Mouse (Mus musculus): ENCODE results near the gene Krt36. TPM values are rescaled to one million over a fixed set of nuclear protein-coding genes. Genes with fewer than 3 reads are reported as not detected.

Gene Krt36
- polyA plus RNA-seq, 1 experiment from 2014 or later = 0.76 TPM

DNA sequence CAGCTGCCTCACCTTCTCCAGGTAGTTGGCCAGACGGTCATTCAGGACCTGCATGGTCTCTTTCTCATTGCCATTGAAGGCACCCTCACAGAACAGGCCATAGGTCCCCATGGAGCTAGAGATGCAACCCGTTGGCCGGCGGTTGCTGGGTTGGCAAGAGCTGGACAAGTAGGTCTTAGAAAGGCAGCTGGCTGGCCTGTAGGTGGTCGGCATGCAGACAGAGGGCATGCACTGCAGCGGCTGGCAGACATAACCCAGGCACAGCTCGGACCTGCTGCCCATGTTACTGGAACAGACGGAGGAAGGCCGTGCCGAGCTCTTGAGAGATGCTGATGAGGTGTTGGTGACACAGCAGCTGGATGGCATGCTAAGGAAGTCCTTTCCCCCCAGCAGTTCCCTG is 17.6 kb downstream of the Krt36 start, which contains the start of gene Krt32:
Gene Krt32, minus strand, starts transcription at position 366 of the 400 bp plus-strand sequence.
- H3K27ac ChIP-seq (replicated peaks) = no peak within 1 kb of the TSS
- no peak within 1 kb of the TSS for H3K9ac ChIP-seq
- WGBS = 90% methylated on average over 10 of the region's 10 CpGs
- H3K4me3 ChIP-seq (replicated peaks) = no peak within 1 kb of the TSS
- H3K9me3 ChIP-seq (replicated peaks) = no peaks in the 10 kb centered on the region
- no peaks in the 10 kb centered on the region for H3K27me3 ChIP-seq
- ATAC-seq (ENCODE audit: insufficient number of reproducible peaks, low FRiP score, low TSS enrichment, low read depth) = no peak
- no peak within 1 kb of the TSS for H3K4me2 ChIP-seq (replicated peaks)
- H3K4me1 ChIP-seq = no peaks in the 10 kb centered on the region
- H3K36me3 ChIP-seq = no peaks in the 10 kb centered on the region

DNA sequence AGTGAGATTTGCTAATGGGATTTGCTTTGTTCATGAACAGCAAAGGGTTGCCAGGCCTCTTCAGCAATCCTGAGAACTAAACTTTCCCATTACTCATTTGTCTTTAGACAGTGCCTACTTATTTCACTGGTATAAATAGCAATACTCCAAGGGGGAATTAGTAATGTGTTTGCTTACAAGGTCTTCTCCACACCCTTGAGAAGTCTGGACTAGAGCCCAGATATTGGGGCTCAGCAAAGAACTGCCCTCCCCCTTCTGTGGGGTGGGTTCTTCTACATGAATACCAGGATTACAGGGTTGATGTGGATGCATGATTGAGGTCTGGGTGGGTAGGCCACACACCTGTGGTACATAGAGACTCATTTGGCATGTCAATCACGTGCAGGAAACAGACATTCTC is 31.6 kb downstream of the Krt36 start:
- no peak overlapping the region for H3K4me3 ChIP-seq (replicated peaks)
- no peaks in the 10 kb centered on the region for H3K36me3 ChIP-seq
- no peaks in the 10 kb centered on the region for H3K9me3 ChIP-seq (replicated peaks)
- H3K9ac ChIP-seq = no peak overlapping the region
- H3K4me1 ChIP-seq = 0 out of 2 replicates have a peak, but pooled peaks cover 5% of the 10 kb centered on the region
- H3K4me2 ChIP-seq (replicated peaks) = no peak overlapping the region
- WGBS = 52% methylated on average over 1 of the region's 1 CpGs
- H3K27me3 ChIP-seq = no peaks in the 10 kb centered on the region
- ATAC-seq (ENCODE audit: insufficient number of reproducible peaks, low FRiP score, low TSS enrichment, low read depth) = peak; percentile 24; the same call in 1 of the 2 replicates
- H3K27ac ChIP-seq (replicated peaks) = peak overlapping the region; percentile 60

DNA sequence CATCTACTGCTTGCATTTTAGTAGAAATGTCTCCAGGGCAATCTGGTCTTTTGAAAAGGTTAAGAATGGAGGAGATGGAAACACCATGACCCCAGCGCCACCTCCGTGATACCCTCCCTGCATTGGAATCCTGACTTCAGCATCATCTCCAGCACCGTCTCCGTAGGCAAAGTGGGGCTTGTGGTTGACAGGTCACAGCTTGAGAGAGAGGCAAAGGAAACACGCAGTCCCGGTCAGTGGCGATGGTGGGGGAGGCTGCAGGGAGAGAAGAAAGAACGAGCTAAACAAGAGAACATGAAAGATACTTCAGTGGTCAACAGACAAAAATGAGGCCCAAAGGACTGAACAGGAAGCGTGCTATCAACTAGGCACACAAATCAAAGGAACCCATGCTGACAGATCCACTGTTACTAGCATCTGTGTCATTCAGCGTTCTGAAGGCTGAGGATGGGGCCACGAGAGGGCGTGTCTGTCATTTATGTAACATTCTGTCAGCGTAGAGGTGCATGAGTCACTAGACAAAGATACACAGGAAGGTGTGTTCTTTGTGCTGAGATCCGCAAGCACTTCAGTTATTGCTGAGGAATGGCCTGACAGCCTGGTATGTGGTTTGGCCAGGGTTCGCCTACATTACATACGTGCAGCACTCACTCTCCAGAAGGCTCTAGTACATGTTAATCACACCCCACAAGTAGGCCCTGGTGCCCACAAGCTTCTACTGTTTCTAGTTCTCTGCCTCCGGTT is 38.0 kb downstream of the Krt36 start:
- no peak overlapping the region for H3K4me3 ChIP-seq (replicated peaks)
- no peak overlapping the region for H3K9ac ChIP-seq
- H3K36me3 ChIP-seq = no peaks in the 10 kb centered on the region
- H3K27ac ChIP-seq (replicated peaks) = peak overlapping the region; percentile 68
- ATAC-seq (ENCODE audit: insufficient number of reproducible peaks, low FRiP score, low TSS enrichment, low read depth) = no peak
- H3K4me2 ChIP-seq (replicated peaks) = no peak overlapping the region
- no peaks in the 10 kb centered on the region for H3K27me3 ChIP-seq
- H3K4me1 ChIP-seq = no peaks in the 10 kb centered on the region
- WGBS = 63% methylated on average over 17 of the region's 17 CpGs
- no peaks in the 10 kb centered on the region for H3K9me3 ChIP-seq (replicated peaks)

DNA sequence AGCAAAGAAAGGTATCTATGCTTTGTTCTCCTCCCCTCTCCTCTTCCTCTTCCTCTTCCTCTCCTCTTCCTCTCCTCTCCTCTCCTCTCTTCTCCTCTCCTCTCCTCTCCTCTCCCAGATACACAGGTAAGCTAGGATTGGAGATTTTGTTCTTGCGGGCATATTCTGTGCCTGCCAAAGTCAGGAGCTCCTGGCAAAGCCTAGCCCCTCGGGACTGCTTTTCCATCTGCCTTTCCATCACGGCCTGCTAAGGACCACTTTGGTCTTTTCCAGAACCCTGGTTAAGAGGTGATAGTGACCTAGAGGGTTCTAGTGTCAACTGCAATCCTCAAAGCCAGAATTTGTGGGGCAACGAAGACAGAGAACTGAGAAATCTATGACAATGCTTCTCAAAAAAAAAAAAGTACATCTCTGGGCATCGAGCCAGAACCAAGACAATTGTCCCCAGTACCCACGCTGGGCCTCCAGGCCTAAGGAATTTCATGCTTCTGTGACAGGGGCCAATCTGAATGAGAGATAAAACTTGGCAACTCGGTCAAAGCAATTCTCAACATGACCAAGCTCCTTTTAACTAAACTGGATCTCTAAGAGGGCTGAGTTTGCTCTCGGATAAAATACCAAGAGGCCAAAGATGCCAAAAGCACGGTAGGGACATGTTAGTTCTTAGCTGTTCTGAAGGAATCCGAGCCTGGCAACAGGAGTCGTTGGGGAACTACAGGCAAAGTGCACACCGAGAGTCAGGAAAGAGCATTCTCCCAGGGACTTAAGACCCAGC is 39.0 kb downstream of the Krt36 start:
- Histone ChIP-seq H3K9me3 (replicated peaks) (no peaks in the 10 kb centered on the region), H3K9ac (no peak overlapping the region), H3K4me3 (replicated peaks) (no peak overlapping the region), H3K4me2 (replicated peaks) (no peak overlapping the region), H3K36me3 (no peaks in the 10 kb centered on the region), H3K27ac (replicated peaks) (peak overlapping the region; percentile 48), H3K4me1 (no peaks in the 10 kb centered on the region), H3K27me3 (no peaks in the 10 kb centered on the region)
- WGBS = 55% methylated on average over 12 of the region's 12 CpGs
- no peak for ATAC-seq (ENCODE audit: insufficient number of reproducible peaks, low FRiP score, low TSS enrichment, low read depth)

DNA sequence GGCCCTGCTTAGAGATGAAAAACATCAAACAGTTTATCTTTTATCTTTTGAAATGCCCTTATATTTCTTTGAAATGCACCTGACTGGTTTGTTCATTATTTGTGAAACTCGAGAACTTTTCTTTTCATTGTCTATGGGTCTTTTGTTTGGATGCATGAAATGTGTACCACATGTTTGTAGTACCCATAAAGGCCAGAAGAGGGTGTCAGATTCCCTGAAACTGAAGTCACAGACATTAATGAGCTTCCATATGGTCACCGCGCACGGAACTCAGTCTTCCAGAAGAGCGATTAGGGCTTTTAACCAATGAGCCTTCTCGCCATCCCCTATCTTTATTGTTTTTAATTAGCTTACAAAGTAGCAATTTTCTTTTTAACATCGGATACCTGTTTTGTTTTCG is 46.6 kb downstream of the Krt36 start:
- Histone ChIP-seq H3K27me3 (no peaks in the 10 kb centered on the region), H3K27ac (replicated peaks) (no peak overlapping the region), H3K9ac (no peak overlapping the region), H3K4me3 (replicated peaks) (no peak overlapping the region), H3K36me3 (no peaks in the 10 kb centered on the region), H3K4me2 (replicated peaks) (no peak overlapping the region), H3K9me3 (replicated peaks) (no peaks in the 10 kb centered on the region), H3K4me1 (no peaks in the 10 kb centered on the region)
- no peak for ATAC-seq (ENCODE audit: insufficient number of reproducible peaks, low FRiP score, low TSS enrichment, low read depth)
- 71% methylated on average over 8 of the region's 8 CpGs for WGBS

DNA sequence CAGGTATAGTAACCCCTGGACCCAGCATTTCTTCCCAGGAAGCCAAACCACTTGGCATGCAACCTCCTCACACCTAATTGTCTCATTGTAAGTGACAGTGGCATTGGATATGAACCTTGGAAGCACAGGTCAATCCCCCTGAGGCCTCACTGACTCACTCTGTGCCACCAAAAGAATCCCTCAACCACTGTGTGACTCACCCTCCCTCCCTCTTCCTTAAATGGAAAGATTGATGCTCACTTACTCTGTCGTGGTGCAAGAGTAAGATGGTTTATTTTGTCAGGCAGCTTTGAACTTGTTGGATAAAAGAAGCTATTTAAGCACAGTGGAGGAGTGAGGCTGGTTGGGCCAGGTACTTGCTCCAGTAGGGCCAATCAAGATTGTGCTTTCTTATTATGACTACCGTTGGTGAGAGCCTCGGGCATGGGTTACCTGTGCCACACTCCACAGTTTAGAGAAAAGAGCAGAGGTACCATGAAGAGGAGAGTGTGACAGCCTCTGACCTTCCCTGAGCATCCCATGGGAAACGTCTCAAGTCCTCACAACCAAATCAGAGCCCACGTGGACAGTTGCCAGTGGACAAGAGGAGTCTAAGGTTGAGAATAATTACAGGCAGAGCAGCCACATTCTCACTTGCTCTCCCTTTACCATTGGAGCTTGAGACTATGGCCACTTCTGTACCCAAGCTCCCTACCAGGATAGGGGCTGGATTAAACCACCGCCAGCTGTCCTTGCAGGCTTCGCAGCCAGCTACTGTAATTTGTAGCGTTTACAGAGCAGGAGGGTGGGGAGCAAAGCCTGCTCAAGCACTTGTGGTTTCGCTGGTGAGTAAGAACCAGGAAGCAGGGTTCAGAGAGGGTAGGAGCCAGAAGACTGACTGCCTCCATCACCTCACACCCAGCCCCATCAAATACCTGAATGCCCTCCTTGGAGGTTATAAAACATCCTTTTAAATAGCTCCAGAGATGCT is 49.5 kb downstream of the Krt36 start:
- WGBS = 59% methylated on average over 9 of the region's 9 CpGs
- no peak overlapping the region for H3K4me2 ChIP-seq (replicated peaks)
- H3K4me1 ChIP-seq = no peaks in the 10 kb centered on the region
- no peaks in the 10 kb centered on the region for H3K27me3 ChIP-seq
- no peak overlapping the region; the same call in 1 of the 2 replicates for H3K27ac ChIP-seq (replicated peaks)
- H3K36me3 ChIP-seq = no peaks in the 10 kb centered on the region
- no peak overlapping the region for H3K4me3 ChIP-seq (replicated peaks)
- no peaks in the 10 kb centered on the region for H3K9me3 ChIP-seq (replicated peaks)
- no peak overlapping the region for H3K9ac ChIP-seq
- ATAC-seq (ENCODE audit: insufficient number of reproducible peaks, low FRiP score, low TSS enrichment, low read depth) = no peak

Other genes starting within 250 kb of the Krt36 start
- gene Gm11568, start 247.7 kb downstream of the Krt36 start, polyA plus RNA-seq (2015; fragmentation: Nextera tagmentation; extraction: Ambion mirVana) = 1.4 TPM in 2 replicates
- 2.4 and 2.5 TPM in 2 replicates for gene Gm11559, start 241.2 kb downstream of the Krt36 start, polyA plus RNA-seq (2015; fragmentation: Nextera tagmentation; extraction: Ambion mirVana)
- gene Krtap9-1, start 232.2 kb downstream of the Krt36 start, polyA plus RNA-seq (2015; fragmentation: Nextera tagmentation; extraction: Ambion mirVana) = 1.7 and 2.2 TPM in 2 replicates
- 1.5 and 1.7 TPM in 2 replicates for gene Gm11567, start 226.4 kb downstream of the Krt36 start, polyA plus RNA-seq (2015; fragmentation: Nextera tagmentation; extraction: Ambion mirVana)
- not detected in 2 replicates for gene Krtap31-1, start 197.7 kb downstream of the Krt36 start, polyA plus RNA-seq (2015; fragmentation: Nextera tagmentation; extraction: Ambion mirVana)
- not detected in 2 replicates for gene Gm11565, start 190.9 kb downstream of the Krt36 start, polyA plus RNA-seq (2015; fragmentation: Nextera tagmentation; extraction: Ambion mirVana)
- gene Krtap31-2, start 169.3 kb downstream of the Krt36 start, polyA plus RNA-seq (2015; fragmentation: Nextera tagmentation; extraction: Ambion mirVana) = not detected in 2 replicates
- gene Krtap9-5, start 157.2 kb downstream of the Krt36 start, polyA plus RNA-seq (2015; fragmentation: Nextera tagmentation; extraction: Ambion mirVana) = not detected in 2 replicates
- gene Krtap29-1, start 126.6 kb downstream of the Krt36 start, polyA plus RNA-seq (2015; fragmentation: Nextera tagmentation; extraction: Ambion mirVana) = 0.38 TPM in 1 of 2 replicates, not detected in the other
- gene Krtap16-1, start 119.0 kb downstream of the Krt36 start, polyA plus RNA-seq (2015; fragmentation: Nextera tagmentation; extraction: Ambion mirVana) = 3.8 and 5.7 TPM in 2 replicates
- 4.9 and 9.8 TPM in 2 replicates for gene Krtap17-1, start 111.6 kb downstream of the Krt36 start, polyA plus RNA-seq (2015; fragmentation: Nextera tagmentation; extraction: Ambion mirVana)
- 6.0 and 11.3 TPM in 2 replicates for gene Krt33a, start 89.4 kb downstream of the Krt36 start, polyA plus RNA-seq (2015; fragmentation: Nextera tagmentation; extraction: Ambion mirVana)
- gene Krt33b, start 75.8 kb downstream of the Krt36 start, polyA plus RNA-seq (2015; fragmentation: Nextera tagmentation; extraction: Ambion mirVana) = 7.3 and 17.9 TPM in 2 replicates
- gene Krt34, start 64.1 kb downstream of the Krt36 start, polyA plus RNA-seq (2015; fragmentation: Nextera tagmentation; extraction: Ambion mirVana) = 3.6 and 7.8 TPM in 2 replicates
- 5.9 and 13.8 TPM in 2 replicates for gene Krt31, start 55.1 kb downstream of the Krt36 start, polyA plus RNA-seq (2015; fragmentation: Nextera tagmentation; extraction: Ambion mirVana)
- 6.4 and 7.2 TPM in 2 replicates for gene Krt32, start 17.4 kb downstream of the Krt36 start, polyA plus RNA-seq (2015; fragmentation: Nextera tagmentation; extraction: Ambion mirVana)
- 23.0 and 37.6 TPM in 2 replicates for gene Krt35, start 9.4 kb downstream of the Krt36 start, polyA plus RNA-seq (2015; fragmentation: Nextera tagmentation; extraction: Ambion mirVana)
- 155 and 225 TPM in 2 replicates for gene Krt13, start 15.9 kb upstream of the Krt36 start, polyA plus RNA-seq (2015; fragmentation: Nextera tagmentation; extraction: Ambion mirVana)
- 1,131 and 1,207 TPM in 2 replicates for gene Krt15, start 30.3 kb upstream of the Krt36 start, polyA plus RNA-seq (2015; fragmentation: Nextera tagmentation; extraction: Ambion mirVana)
- 227 and 305 TPM in 2 replicates for gene Krt19, start 43.0 kb upstream of the Krt36 start, polyA plus RNA-seq (2015; fragmentation: Nextera tagmentation; extraction: Ambion mirVana)
- gene Krt9, start 87.6 kb upstream of the Krt36 start, polyA plus RNA-seq (2015; fragmentation: Nextera tagmentation; extraction: Ambion mirVana) = not detected in 2 replicates
- gene Krt14, start 101.9 kb upstream of the Krt36 start, polyA plus RNA-seq (2015; fragmentation: Nextera tagmentation; extraction: Ambion mirVana) = 1,122 and 1,244 TPM in 2 replicates
- gene Krt16, start 143.3 kb upstream of the Krt36 start, polyA plus RNA-seq (2015; fragmentation: Nextera tagmentation; extraction: Ambion mirVana) = 6.9 and 7.0 TPM in 2 replicates
- 399 and 504 TPM in 2 replicates for gene Krt17, start 155.4 kb upstream of the Krt36 start, polyA plus RNA-seq (2015; fragmentation: Nextera tagmentation; extraction: Ambion mirVana)
- 0.25 and 0.37 TPM in 2 replicates for gene Krt42, start 164.2 kb upstream of the Krt36 start, polyA plus RNA-seq (2015; fragmentation: Nextera tagmentation; extraction: Ambion mirVana)
- gene Eif1, start 214.3 kb upstream of the Krt36 start, polyA plus RNA-seq (2015; fragmentation: Nextera tagmentation; extraction: Ambion mirVana) = 1,638 and 1,748 TPM in 2 replicates
- 6.0 and 6.7 TPM in 2 replicates for gene Gast, start 228.8 kb upstream of the Krt36 start, polyA plus RNA-seq (2015; fragmentation: Nextera tagmentation; extraction: Ambion mirVana)